ENCODE assay signal across 8 mouse cellular contexts in genomic region chr5:24029946-24030578, GRCm38 (mm10). TPM values are rescaled to one million over a fixed set of nuclear protein-coding genes. Genes with fewer than 3 reads are reported as not detected.
DNase-seq lines count a peak whose midpoint lies in the region; ATAC-seq and TF ChIP-seq lines count a peak whose summit lies in the region.

No protein-coding gene starts in this region.

- H3K4me2 ChIP-seq in neural tube, embryonic 15.5 days = peak overlapping the region; percentile 82

- under 1% methylated on average over 72 of the region's 73 CpGs for WGBS in heart, adult 2 months
- WGBS in liver, adult 2 months = 0% methylated on average over 73 of the region's 73 CpGs
- WGBS in neural tube, embryonic 15.5 days = under 1% methylated on average over 73 of the region's 73 CpGs

- no peak for TF ChIP-seq EP300 in heart, adult 2 months (IDR thresholded peaks at IDR 0.05; ENCODE audit: insufficient read depth, low read depth, low read length)

- no peak for TF ChIP-seq POLR2A in heart, adult 2 months (IDR thresholded peaks at IDR 0.05; ENCODE audit: insufficient read depth, low read depth, low read length)
- TF ChIP-seq POLR2A in bone marrow macrophage, adult 2 months (IDR thresholded peaks at IDR 0.05; ENCODE audit: borderline replicate concordance, low read depth, low read length) = no peak
- no peak for TF ChIP-seq POLR2A in liver, adult 2 months (IDR thresholded peaks at IDR 0.05; ENCODE audit: extremely low read depth, insufficient read depth, low read length)

- peaks cover 16% of the 10 kb centered on the region for H3K4me1 ChIP-seq in heart, adult 2 months (ENCODE audit: control insufficient read depth, insufficient read depth, low read length)
- H3K4me1 ChIP-seq in bone marrow macrophage, adult 2 months (ENCODE audit: control insufficient read depth, insufficient read depth, low read length) = peaks cover 26% of the 10 kb centered on the region
- peaks cover 3% of the 10 kb centered on the region; the same call in 1 of the 2 replicates for H3K4me1 ChIP-seq in liver, adult 2 months (ENCODE audit: control insufficient read depth, insufficient read depth, low read length)
- peaks cover 18% of the 10 kb centered on the region for H3K4me1 ChIP-seq in neural tube, embryonic 15.5 days

- no peaks in the 10 kb centered on the region for H3K9me3 ChIP-seq in neural tube, embryonic 15.5 days (replicated peaks)

- intact Hi-C loops in heart, adult 2 months (cut with DNase I) = loop anchor here (2.0 kb wide), 3 partner anchors 23 to 49 kb away; no protein-coding TSS in a partner anchor

- H3ac ChIP-seq in C2C12 (ENCODE audit: control insufficient read depth, insufficient read length, low read depth) = peak overlapping the region; percentile 77

- H3K27me3 ChIP-seq in heart, adult 2 months (ENCODE audit: control insufficient read depth, insufficient read depth, low read length) = no peaks in the 10 kb centered on the region
- H3K27me3 ChIP-seq in C2C12 (ENCODE audit: control insufficient read depth, insufficient read depth, insufficient read length) = no peaks in the 10 kb centered on the region
- H3K27me3 ChIP-seq in liver, adult 2 months (ENCODE audit: control insufficient read depth, insufficient read depth, low read length) = no peaks in the 10 kb centered on the region
- H3K27me3 ChIP-seq in neural tube, embryonic 15.5 days (replicated peaks) = no peaks in the 10 kb centered on the region

- H3K4me3 ChIP-seq in heart, adult 2 months = peak overlapping the region; percentile 73
- H3K4me3 ChIP-seq in C2C12 (ENCODE audit: insufficient read depth, poor library complexity, severe bottlenecking) = peak overlapping the region; percentile 69
- H3K4me3 ChIP-seq in bone marrow macrophage, adult 2 months (ENCODE audit: insufficient read depth, low read length) = peak overlapping the region; percentile 74
- H3K4me3 ChIP-seq in liver, adult 2 months (ENCODE audit: insufficient read depth, low read depth, low read length) = peak overlapping the region; percentile 83
- H3K4me3 ChIP-seq in neural tube, embryonic 15.5 days (replicated peaks) = peak overlapping the region; percentile 89

- DNase-seq in heart, adult 2 months = no peak
- no peak for DNase-seq in heart, adult 18-20 months
- no peak for DNase-seq in liver, adult 2 months (ENCODE audit: extremely low read depth, low read depth, low spot score)
- DNase-seq in left cerebral cortex, adult 11 months (ENCODE audit: low spot score) = no peak

- peak; percentile 11; the same call in 1 of the 2 replicates for ATAC-seq in granulocyte monocyte progenitor cell, adult 5-6 weeks (replicated peaks; ENCODE audit: poor library complexity, severe bottlenecking)
- peak; percentile 77 for ATAC-seq in neural tube, embryonic 15.5 days (ENCODE audit: low FRiP score)

- H3K9ac ChIP-seq in heart, adult 2 months (ENCODE audit: low read depth, low read length) = peak overlapping the region; percentile 97
- H3K9ac ChIP-seq in liver, adult 2 months (ENCODE audit: low read depth, low read length) = peak overlapping the region; percentile 86
- peak overlapping the region; percentile 71 for H3K9ac ChIP-seq in neural tube, embryonic 15.5 days (replicated peaks)

- peaks cover 2% of the 10 kb centered on the region; the same call in 1 of the 2 replicates for H3K79me2 ChIP-seq in heart, adult 2 months (replicated peaks; ENCODE audit: control insufficient read depth, insufficient read depth, low read length)
- H3K79me2 ChIP-seq in C2C12 (ENCODE audit: control insufficient read depth, insufficient read depth) = peaks cover 17% of the 10 kb centered on the region
- H3K79me2 ChIP-seq in liver, adult 2 months (ENCODE audit: control insufficient read depth, insufficient read depth, low read length) = no peaks in the 10 kb centered on the region; the same call in 1 of the 2 replicates

- H3K27ac ChIP-seq in heart, adult 2 months = peak overlapping the region; percentile 92
- H3K27ac ChIP-seq in bone marrow macrophage, adult 2 months (ENCODE audit: insufficient read depth, low read depth, low read length) = peak overlapping the region; percentile 35
- H3K27ac ChIP-seq in liver, adult 2 months (replicated peaks; ENCODE audit: insufficient read depth, low read depth, low read length) = 0 out of 2 replicates have a peak overlapping the region, but pooled peaks have one; percentile 13
- H3K27ac ChIP-seq in neural tube, embryonic 15.5 days (replicated peaks) = peak overlapping the region; percentile 81

- peaks cover 3% of the 10 kb centered on the region for H3K79me3 ChIP-seq in C2C12 (ENCODE audit: low read depth)

- TF ChIP-seq CTCF in heart, adult 2 months (IDR thresholded peaks at IDR 0.05) = no peak
- no peak for TF ChIP-seq CTCF in C2C12 (IDR thresholded peaks at IDR 0.05; ENCODE audit: control insufficient read depth, insufficient read depth, insufficient read length)
- TF ChIP-seq CTCF in bone marrow macrophage, adult 2 months (IDR thresholded peaks at IDR 0.05; ENCODE audit: low read depth, low read length) = no peak
- no peak for TF ChIP-seq CTCF in liver, adult 2 months (IDR thresholded peaks at IDR 0.05; ENCODE audit: low read depth, low read length)

- H3K36me3 ChIP-seq in heart, adult 2 months (ENCODE audit: control insufficient read depth, insufficient read depth, low read length) = peaks cover 2% of the 10 kb centered on the region
- H3K36me3 ChIP-seq in C2C12 (ENCODE audit: control insufficient read depth, insufficient read depth) = no peaks in the 10 kb centered on the region
- H3K36me3 ChIP-seq in liver, adult 2 months (ENCODE audit: control insufficient read depth, insufficient read depth, low read length) = no peaks in the 10 kb centered on the region
- H3K36me3 ChIP-seq in neural tube, embryonic 15.5 days = no peaks in the 10 kb centered on the region

TF ChIP-seq in C2C12, 6 proteins besides CTCF, POLR2A, EP300 and RAD21:
- TF ChIP-seq MYOD1 (IDR thresholded peaks at IDR 0.05; ENCODE audit: control insufficient read depth, insufficient read length, low read depth) (no peak), CEBPB (IDR thresholded peaks at IDR 0.05; ENCODE audit: low read depth) (no peak)
TF ChIP-seq in C2C12: peak in this region for 0.

RNA-seq across cellular contexts. Expression of gene Fam126a, which starts 0.4 kb away (rescaled TPM):
- total RNA-seq in heart, adult 2 months (2021) = 10 to 100 TPM; 41.3 to 44.1 TPM
- polyA plus RNA-seq in heart, adult 2 months (2012; rRNA removed) = 9.2 and 18.1 TPM in 2 replicates
- 10 to 100 TPM; 37.3 to 42.2 TPM for total RNA-seq in heart, adult 18-20 months (2021)
- polyA plus RNA-seq in C2C12 (2012; fragmentation: generic; extraction: Trizol) = 10.1 TPM
- polyA plus RNA-seq in bone marrow macrophage, adult 2 months (2012; ENCODE audit: insufficient read depth, insufficient read length, missing spikeins) = 24.2 and 24.3 TPM in 2 replicates
- total RNA-seq in granulocyte monocyte progenitor cell, adult 5-6 weeks (2014; fragmentation: Nextera tagmentation) = 11.3 and 15.1 TPM in 2 replicates
- total RNA-seq in granulocyte monocyte progenitor cell, adult 5-6 weeks (2017) = 10.6 and 16.3 TPM in 2 replicates
- 8.8 and 9.0 TPM in 2 replicates for total RNA-seq in liver, adult 2 months (2014; rRNA removed)
- 2.5 and 3.0 TPM in 2 replicates for polyA plus RNA-seq in liver, adult 2 months (2012; rRNA removed)
- 22.3 and 22.5 TPM in 2 replicates for polyA plus RNA-seq in neural tube, embryonic 15.5 days (2015; fragmentation: Nextera tagmentation; extraction: Ambion mirVana)

Comparison
In these comparisons a context has a peak if more than half of its experiments do, and no peak if none do; other contexts are left out.
1. H3K27ac ChIP-seq: peak in every context shown above with its lines; median percentile 92 in heart, adult 2 months; 81 in neural tube, embryonic 15.5 days; 35 in bone marrow macrophage, adult 2 months; 13 in liver, adult 2 months.